Mouse (Mus musculus): Measurements from ENCODE around the gene P3h1. TPM values are rescaled to one million over a fixed set of nuclear protein-coding genes. Genes with fewer than 3 reads are reported as not detected.

P3h1 gene
- total RNA-seq, 2 experiments from 2014 or later, result 0.94 to 3.3 TPM

DNA sequence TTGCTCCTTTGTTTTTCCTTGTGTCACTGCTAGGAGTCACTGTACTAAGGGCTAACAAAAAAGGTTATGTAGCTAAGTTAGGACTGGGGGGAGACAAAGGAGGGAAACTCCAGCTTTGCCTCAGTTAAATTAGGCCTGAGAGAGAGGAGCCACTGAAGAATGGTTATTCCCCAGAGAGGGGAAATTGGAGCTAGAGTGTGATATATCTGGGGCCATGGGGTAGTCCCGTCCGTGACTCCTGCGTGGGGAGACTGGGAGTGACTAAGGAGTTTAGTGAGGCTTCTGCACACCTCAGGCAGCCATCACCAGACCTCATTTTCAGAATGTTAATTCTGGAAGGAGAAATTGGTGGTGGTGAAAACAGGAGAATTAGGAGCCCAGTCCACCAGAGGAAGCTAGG lies 1.6 kb downstream of the P3h1 start:
- no peak for ATAC-seq (ENCODE audit: poor library complexity, severe bottlenecking)

DNA sequence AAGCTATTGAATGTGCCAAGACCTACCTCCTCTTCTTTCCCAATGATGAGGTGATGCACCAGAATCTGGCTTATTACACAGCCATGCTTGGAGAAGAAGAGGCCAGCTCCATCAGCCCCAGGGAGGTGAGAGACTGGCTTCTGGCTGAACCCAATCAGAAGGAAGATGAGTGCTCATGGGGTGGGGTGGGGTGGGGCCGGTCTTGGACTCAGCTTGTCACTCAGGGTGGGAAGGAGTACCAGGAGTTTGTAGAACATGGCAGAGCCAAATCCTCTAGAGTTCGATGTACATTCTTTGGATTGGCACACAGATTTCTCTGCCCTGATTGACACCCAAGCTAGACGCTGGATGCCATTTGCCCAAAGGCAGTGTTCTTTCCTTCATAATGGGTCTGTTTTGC lies 5.9 kb downstream of the P3h1 start:
- ATAC-seq (ENCODE audit: poor library complexity, severe bottlenecking), result no peak

DNA sequence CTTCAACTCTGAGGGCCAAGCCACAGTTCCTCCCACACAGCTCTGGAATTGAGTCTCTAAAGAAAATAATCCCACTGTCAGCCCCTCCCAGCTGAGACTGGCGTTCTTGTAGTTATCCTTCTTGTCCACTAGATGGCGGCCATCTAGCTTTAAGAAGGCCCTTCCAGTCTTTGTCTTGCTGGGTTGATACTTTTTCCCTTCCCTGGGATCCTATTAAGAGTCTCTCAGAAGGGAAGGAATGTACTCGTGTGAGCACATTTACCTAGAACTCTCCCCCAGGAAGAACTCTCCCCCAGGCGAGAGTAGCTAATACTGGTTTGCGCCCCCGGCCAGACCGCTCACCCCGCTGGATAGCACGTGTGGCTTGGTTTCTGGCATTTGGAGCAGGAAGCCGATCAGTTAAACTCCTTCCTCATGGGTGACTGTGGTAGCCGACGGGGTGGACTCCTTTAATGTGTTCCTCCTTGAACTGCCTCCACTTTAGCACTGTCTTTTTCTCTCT lies 6.5 kb downstream of the P3h1 start:
- peak; percentile 90 for ATAC-seq (ENCODE audit: poor library complexity, severe bottlenecking)

DNA sequence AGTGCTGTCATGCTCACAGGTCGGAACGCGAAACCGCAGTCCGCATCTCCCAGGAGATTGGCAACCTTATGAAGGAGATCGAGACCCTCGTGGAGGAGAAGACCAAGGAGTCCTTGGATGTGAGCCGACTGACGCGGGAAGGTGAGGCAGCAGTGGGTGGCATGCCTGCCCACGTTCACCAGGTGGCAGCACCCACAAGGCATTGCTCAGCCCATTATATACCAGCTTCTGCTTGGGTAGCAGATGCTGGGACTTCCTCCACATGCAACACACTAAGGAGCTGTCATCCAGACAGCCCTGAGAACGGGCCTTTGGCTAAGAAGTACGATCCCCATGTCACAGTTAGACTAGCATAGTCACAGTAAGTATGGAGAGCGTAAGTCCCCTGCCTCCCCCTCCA lies 8.9 kb downstream of the P3h1 start:
- 0 out of 2 replicates have a peak, but pooled peaks have one; percentile 41 for ATAC-seq (ENCODE audit: poor library complexity, severe bottlenecking)

DNA sequence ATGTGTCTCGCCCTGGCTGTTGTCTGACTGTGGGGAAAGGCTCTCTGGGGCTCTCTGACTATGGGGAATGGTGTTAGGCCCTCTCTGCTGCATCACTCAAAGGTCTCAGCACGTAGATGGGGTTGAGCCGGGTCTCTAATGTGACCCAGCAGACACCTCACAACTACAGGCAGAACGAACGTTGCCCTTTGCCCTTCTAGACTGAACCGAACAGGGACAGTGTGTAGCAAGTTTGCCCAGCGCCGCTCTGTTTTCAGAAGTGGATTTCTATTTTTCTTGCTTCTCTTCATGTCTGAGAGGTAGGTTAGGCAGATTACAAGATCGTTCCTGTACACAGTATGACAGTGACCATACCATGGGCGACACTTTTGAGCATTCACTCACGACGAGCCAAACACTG lies 9.9 kb downstream of the P3h1 start:
- ATAC-seq (ENCODE audit: poor library complexity, severe bottlenecking), result no peak

DNA sequence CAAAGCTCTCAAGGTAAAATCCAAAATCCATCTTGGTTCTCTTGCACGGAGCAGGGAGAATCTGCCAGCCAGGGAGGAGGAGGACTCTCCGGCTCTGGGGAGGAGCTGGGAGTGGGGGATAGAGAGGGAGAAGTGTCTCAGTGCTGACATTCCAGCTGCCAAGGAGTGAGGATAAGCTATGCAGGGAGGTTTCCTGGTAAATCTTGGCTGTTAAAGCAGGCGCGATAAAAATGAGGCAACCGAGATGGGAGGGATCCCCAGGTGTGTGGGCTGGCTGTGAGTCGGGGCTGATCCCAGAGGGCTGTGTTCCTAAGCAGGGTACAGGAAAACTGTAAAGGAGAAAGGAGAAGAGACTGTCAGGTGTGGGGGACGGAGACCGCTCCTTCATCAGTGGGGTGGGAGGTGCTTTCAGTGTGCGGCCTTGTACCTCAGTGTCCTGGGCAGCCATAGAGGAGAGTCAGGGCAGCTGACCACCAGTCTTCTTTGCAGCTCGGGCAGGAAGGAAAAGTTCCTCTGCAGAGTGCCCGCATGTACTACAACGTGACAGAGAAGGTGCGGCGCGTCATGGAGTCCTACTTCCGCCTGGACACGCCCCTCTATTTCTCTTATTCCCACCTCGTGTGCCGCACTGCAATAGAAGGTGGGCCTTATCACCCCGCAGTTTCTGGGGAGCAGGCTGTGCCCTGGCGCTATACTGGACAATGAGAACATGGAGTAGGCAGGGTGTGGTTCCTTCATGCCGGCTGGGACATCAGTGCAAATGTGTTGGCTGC lies 11.9 kb downstream of the P3h1 start:
- no peak for ATAC-seq (ENCODE audit: poor library complexity, severe bottlenecking)

DNA sequence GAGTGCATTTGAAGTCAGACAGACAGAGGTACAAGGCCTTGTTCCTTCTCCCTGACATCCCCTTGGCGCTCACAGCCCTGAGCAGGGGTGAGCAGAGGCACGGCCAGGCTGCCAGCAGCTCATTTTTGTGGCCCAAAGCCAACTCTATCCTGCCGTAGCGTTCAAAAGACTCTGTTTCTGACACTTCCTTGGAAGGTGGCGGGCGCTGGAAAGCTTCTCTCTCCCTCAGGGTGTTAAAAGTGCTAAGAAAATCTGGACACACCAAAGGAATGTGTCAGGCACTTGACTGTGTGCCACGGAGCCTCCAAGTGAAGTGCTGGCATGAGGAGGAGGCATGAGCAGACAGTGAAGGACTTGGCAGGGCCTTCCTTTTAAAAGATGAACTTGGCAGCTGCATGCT lies 12.8 kb downstream of the P3h1 start:
- ATAC-seq (ENCODE audit: poor library complexity, severe bottlenecking), result no peak

DNA sequence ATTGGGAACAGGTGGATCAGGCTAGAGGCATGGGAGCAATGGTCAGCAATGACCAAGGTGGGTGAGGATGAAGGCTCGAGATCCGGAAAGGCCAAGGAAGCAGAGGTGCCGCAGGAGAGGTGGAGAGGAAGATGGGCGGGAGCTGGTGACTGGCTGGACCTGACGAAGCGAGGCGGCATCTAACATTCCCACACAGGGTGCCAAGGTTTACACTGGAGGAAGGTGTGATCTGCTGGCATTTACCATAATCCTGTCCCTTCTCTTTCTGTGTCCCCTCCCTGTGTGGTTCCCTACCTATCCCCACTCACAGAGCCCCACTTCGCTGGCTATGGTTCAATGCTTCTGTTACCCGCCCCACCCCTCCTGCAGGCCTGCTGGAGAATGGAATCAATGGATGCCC lies 13.2 kb downstream of the P3h1 start:
- no peak for ATAC-seq (ENCODE audit: poor library complexity, severe bottlenecking)

DNA sequence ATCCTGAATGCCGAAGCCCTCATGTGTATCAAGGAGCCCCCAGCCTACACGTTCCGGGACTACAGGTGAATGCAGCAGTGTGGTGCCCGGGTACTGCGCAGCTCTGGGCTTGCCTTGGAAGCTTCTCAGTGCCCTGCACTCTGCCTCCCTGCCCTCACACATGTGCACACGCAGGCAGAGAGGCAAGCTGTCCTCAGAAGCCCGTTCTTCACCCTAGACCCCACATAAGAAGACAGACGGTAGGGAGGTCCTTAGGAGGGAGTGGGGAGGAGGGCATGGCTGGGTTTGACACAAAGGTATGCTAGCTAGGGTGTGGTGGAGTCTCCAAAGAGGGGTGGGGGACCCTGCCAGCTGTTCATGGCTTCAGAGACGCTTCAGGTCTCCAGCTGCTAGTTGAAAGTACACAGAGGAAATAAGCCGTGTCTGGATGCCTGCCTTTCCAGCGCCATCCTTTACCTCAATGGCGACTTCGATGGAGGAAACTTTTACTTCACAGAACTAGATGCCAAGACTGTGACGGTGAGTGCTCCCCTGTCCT lies 14.0 kb downstream of the P3h1 start:
- no peak for ATAC-seq (ENCODE audit: poor library complexity, severe bottlenecking)

DNA sequence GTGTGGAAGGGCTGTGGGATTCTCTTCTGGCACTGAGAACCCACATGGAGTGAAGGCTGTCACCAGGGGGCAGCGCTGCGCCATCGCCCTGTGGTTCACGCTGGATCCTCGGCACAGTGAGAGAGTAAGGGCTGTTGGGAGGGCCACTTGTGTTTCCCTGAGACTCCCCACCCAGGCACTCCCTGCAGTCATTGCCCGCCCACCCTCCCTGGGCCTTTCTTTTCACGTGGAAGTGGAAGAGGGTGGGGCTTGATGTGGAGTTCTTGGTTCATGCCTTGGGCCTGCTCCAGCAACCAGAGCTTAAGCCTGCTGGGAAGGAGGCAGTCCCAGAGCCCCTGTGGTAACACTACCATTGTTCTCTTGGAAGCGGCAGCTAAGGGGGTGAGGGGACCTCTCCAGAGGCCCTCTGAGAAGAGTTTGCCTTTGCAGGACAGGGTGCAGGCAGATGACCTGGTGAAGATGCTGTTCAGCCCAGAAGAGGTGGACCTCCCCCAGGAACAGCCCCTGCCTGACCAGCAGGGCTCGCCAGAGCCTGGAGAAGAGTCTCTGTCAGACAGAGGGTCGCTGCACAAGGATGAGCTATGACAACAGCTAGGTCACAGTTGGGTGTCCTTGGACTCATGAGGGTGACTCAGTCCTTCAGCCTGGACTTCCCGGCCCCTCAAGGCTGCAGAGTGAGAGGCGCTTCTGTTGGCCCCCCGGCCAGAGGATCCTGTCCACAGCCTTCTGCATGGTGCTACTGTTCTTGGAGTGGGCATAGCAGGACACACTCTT lies 14.9 kb downstream of the P3h1 start:
- peak; percentile 81 for ATAC-seq (ENCODE audit: poor library complexity, severe bottlenecking)

DNA sequence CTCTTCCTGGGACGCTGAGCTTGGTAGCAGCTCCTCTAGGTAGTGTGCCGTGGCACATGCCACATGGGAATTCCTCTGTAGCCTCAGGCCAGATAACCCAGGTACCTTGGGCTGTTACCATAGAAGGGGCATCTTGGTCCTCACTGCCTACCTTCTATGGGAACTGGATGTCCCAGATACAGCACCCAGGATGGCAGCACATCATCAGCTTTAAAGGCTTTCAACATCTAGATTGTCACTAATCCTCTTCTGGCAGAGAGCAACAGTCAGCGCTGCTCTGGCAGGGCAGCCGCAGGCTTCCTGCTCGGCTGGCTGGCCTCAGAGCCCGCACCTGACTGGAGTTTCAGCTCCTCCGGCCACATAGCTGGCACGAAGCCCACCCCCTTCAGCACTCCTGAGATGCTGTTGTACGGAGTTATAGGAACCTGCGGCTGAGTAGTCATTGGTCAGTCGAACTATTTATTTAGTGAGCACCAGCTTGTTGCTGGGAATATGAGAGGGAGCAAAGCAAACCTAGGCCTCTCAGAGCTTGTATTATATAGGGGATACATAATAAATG lies 15.8 kb downstream of the P3h1 start:
- no peak for ATAC-seq (ENCODE audit: poor library complexity, severe bottlenecking)

DNA sequence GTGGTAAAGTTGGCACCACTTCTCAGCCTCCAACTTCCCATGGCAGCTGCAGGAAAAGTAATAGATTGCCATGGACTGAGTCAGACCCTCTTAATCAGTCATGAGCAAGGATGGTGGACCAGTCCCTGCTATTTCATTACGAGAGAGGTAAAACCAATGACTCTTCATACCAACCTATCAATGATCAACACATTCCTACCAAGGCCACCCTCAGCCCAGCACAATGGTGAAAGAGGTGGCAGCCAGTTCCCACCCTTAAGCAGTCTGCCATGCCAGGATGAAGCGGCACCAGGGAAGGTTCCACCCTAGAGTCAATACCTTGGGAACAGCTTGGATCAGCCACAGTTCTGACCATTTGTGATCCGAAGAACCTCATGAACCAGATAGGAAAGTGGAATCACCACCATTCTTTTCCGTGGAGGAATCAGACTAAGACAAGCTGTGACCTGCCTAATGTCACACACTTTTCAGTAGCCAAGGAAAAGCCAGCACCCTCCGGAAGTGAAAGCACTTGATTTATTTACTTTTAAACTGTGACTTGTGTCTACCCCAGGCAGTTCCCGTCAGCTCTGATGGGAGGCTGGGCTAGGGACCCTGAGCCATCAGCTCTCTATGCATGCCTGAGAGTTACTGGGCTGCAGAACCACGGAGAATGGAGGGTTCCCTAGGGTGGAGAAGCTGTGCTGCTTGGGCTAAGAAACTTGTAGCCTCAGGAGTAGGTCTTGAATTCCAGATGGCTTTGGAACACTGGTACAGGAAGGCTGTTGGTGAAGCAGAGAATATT lies 19.5 kb downstream of the P3h1 start:
- no peak for ATAC-seq (ENCODE audit: poor library complexity, severe bottlenecking)

DNA sequence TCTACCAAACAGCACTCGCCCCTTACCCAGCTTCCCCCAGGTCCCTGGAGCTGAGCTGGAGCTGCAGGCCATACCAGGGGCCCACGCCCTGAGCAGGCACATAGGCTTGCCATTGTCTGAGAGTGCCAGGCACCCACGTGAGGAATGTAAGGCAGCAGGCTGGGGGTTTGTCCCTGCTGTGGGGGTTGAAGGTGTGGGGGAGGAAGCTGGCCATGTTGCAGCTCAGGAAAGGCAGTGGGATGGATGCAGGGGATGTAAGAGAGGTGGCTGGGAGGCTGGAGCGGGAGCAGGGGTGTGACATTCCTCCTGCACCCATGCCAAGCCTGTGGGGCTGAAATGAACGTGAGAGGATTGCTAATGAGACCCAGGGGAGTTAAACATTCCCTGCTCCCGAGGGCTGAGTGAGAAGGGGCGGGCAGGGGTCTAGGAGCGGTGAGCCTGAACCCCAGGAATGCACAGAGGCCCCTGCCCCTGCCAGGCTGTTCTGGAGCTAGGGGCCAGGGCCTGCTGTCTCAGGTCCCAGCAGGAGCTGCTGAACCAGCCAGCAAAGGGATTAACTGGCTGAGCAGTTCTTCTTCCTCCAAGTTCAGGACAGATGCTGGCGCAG lies 21.4 kb downstream of the P3h1 start:
- ATAC-seq (ENCODE audit: poor library complexity, severe bottlenecking), result no peak

DNA sequence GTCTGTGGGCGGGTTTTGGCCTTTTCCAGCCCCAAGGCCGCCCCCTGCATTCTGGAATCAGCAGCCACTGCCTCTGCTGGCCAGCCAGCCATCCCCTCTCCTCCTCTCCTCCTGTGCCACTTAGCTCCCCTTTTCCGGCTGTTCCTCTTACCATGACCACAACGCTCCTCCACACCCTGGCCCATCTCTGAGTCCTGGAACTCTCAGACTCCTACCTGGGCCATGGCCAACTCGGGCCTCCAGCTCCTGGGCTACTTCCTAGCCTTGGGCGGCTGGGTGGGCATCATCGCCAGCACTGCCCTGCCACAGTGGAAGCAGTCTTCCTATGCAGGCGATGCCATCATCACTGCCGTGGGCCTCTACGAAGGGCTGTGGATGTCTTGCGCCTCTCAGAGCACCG lies 22.6 kb downstream of the P3h1 start, which contains the start of gene Cldn19:
Cldn19 (plus strand) TSS at position 64 of the 400 bp plus-strand sequence.
- ATAC-seq (ENCODE audit: poor library complexity, severe bottlenecking), result no peak

DNA sequence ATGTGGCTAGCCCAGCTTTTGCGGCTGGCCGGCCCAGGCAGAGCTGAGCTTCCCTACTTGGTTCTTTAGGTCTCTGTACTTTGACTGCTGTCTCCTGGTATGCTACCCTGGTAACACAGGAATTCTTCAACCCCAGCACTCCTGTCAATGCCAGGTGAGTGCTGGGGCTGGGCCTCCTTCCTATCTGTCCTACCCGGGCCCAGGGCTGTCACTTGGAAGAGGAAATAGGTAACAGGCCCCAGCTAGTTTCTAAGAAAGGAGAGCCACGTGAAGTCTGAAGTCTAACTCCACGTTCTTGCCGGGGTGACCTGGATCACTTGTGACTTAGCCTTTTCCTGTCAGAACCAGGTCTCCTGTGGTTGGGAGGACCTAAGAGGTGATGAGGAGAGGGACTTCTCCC lies 24.4 kb downstream of the P3h1 start:
- no peak for ATAC-seq (ENCODE audit: poor library complexity, severe bottlenecking)

DNA sequence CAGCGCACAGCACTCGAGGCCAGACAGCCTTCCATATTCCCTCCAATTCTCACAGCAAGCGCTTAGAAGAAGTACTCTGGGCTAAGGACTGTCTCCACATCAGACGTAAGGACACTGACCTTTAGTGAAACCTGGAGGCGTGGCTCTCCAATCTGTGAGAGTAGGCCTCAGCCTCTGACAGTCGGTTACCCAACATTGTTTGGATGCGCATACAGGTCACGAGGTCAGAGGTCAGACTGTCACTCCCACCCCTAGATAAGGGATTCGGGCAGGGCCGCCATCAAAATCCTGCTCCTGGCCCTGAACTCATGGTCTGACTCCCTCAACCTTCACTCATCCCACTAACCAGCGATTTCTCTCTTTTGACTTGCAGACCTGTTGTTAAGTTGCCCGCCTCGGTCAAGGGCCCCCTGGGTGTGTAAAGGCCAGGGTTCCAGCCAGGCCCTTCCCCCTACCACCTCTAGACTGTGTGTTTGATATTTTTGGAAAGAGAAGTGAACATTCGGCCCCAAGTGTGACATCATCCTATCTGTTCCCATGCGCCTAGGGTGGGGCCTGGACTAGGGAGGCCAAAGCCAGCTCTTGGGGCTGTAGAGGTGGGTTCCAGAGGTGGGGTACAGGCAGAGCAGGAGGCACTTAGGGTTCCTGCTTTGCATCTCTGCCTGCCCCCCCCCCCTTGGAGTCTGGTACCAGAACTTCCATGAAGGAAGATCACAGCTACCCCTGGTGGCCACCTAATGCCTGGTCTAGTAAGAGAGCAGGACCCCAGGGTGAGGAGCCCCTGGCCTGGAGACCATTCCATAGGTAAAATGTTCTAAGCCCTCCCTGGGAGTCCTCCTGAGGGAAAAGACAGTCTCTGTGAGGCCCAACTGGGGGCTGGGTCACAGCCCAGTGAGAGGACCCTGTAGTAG lies 26.9 kb downstream of the P3h1 start:
- ATAC-seq (ENCODE audit: poor library complexity, severe bottlenecking), result no peak

DNA sequence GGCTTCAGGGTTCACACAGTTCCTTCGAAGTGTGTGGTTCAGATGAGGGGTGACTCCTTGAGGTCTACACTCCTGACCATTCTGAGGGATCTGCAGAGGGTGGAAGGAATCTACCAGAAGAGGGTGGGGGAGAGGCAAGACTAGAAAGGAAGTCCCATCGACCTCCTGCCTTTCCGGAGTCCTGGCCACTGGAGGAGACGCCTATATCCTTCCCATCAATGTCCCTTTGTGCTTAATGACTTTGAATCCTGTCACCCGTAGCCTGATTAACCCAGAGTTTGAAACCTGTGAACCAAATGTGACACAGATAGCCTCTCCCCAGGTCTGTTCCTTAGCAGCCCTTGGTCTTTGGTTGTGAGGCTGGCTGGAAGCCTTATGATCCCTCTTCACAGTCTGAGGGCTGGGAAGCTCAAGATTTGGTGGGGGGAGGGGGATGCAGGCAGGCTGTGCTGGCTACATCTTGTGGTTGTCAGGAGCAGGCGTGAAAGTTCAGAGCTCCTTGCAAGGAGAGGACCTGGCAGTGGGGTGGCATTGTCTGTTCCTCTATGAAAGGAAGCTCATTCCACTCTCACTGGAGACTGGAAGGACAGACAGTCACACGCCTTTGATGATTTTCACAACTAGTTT lies 28.5 kb downstream of the P3h1 start:
- no peak for ATAC-seq (ENCODE audit: poor library complexity, severe bottlenecking)

DNA sequence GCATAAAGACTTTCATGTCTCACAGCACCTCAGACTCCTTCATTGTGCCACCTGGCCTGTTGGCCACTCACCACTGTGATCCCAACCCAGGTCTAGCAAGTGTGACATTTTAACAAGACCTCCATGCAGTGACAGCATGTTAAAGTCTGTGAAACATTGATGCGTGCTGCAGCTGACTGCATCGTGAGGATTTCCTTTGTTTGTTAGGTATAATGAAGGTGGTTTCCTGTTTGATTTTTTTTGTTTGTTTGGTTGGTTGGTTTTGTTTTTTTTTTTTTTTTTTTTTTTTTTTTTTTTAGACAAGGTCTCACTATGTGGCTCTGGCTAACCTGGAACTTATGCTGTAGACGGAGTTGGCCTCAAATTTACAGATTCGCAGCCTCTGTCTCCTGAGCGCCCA lies 29.8 kb downstream of the P3h1 start:
- no peak for ATAC-seq (ENCODE audit: poor library complexity, severe bottlenecking)

DNA sequence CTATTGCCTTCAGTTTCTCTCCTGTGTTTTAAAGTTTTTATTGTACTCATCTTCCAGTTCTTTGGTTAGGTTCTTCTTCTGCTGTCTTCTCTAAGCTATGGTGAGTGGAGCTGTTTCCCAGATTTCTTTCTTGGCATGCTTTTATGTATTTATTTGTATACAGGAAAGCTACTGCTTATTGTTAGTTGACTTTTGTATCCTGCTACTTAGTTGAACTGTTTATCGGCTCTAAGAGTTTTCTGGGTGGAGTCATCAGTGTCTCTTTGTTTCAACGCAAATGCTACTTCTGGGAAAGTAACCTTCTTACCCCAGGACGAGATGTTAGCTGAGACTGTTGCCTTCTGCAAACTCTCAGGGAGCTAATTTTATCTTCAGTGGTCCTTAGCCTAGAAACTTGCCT lies 30.7 kb downstream of the P3h1 start:
- ATAC-seq (ENCODE audit: poor library complexity, severe bottlenecking), result no peak
